Comparison of ENCODE assay signal across 21 mouse cellular contexts in genomic region chr8:123136287-123136686, GRCm38 (mm10). TPM values are rescaled to one million over a fixed set of nuclear protein-coding genes. Genes with fewer than 3 reads are reported as not detected.
A peak's percentile ranks its signal among the peaks of the same experiment; 100 is the strongest.
DNase-seq lines count a peak whose midpoint lies in the region; ATAC-seq and TF ChIP-seq lines count a peak whose summit lies in the region.
"Had no signal": no experiment of that assay in that cellular context is flagged by ENCODE, and none has a peak within 500 bp of the region (broad histone marks: within the 10 kb centered on the region; RNA-seq: fewer than 3 reads in every experiment).

No protein-coding gene starts in this region.

- TF ChIP-seq EP300 in stomach, postnatal 0 days (optimal IDR thresholded peaks at IDR 0.05), result no peak

- no peak for ATAC-seq in stomach, postnatal 0 days (ENCODE audit: low FRiP score, low TSS enrichment)
- ATAC-seq: inflammation-experienced regulatory T-cells, adult 6 months had no signal

- no peak overlapping the region for H3K9ac ChIP-seq in stomach, postnatal 0 days (ENCODE audit: low read length)
- H3K9ac ChIP-seq: hindbrain, embryonic 12.5 days; liver, embryonic 13.5 days; lung, embryonic 15.5 days had no signal

- no peaks in the 10 kb centered on the region for H3K36me3 ChIP-seq in stomach, postnatal 0 days (ENCODE audit: control insufficient read depth, insufficient read depth, low read length)
- H3K36me3 ChIP-seq: hindbrain, embryonic 12.5 days; liver, embryonic 13.5 days; lung, embryonic 15.5 days had no signal

- intact Hi-C loops in gastrocnemius, adult 2 months (cut with DNase I), result no loop called here
- intact Hi-C loops in heart, postnatal 10 days (cut with DNase I), result no loop called here

- peaks cover 4% of the 10 kb centered on the region; the same call in 1 of the 2 replicates for H3K4me1 ChIP-seq in stomach, postnatal 0 days (replicated peaks; ENCODE audit: control insufficient read depth, insufficient read depth)

- 78% methylated on average over 9 of the region's 9 CpGs for WGBS in stomach, postnatal 0 days

- peak overlapping the region; percentile 21; the same call in 1 of the 2 replicates for H3K27ac ChIP-seq in gastrocnemius, adult 2 months
- 0 out of 2 replicates have a peak overlapping the region, but pooled peaks have one; percentile 31 for H3K27ac ChIP-seq in stomach, postnatal 0 days (replicated peaks)
- H3K27ac ChIP-seq: liver, embryonic 13.5 days had no signal

- no peak overlapping the region for H3K4me2 ChIP-seq in stomach, postnatal 0 days (replicated peaks; ENCODE audit: low read depth)
- H3K4me2 ChIP-seq: liver, embryonic 13.5 days; lung, embryonic 15.5 days had no signal

- no peak overlapping the region for H3K4me3 ChIP-seq in gastrocnemius, adult 2 months
- H3K4me3 ChIP-seq in stomach, postnatal 0 days (ENCODE audit: low read depth, low read length), result no peak overlapping the region
- H3K4me3 ChIP-seq: hindbrain, embryonic 12.5 days; liver, embryonic 13.5 days; lung, embryonic 15.5 days had no signal

- DNase-seq in gastrocnemius, adult 2 months, result no peak
- DNase-seq in gastrocnemius, postnatal 4 days (ENCODE audit: low spot score in 2 of 2), result no peak
- DNase-seq in ovary, postnatal 36 days (ENCODE audit: low spot score), result peak; percentile 2
- DNase-seq in ovary, postnatal 10 days (ENCODE audit: low spot score), result no peak
- DNase-seq in heart, postnatal 10 days, result peak; percentile 60 to 65
- no peak for DNase-seq in stomach, postnatal 0 days (ENCODE audit: low spot score)
- DNase-seq in left cerebral cortex, adult 9 months (ENCODE audit: low spot score in 2 of 2), result no peak
- no peak for DNase-seq in layer of hippocampus, adult 8-10 months (ENCODE audit: low spot score in 2 of 2)
- DNase-seq: adrenal gland, adult 2 months; cerebellum, postnatal 10 days; embryo, embryonic 11 days; kidney, adult 8-10 months; kidney, postnatal 25 days; liver, embryonic 13.5 days; spleen, adult 18-20 months; thymus, postnatal 36 days had no signal

- no peaks in the 10 kb centered on the region for H3K9me3 ChIP-seq in stomach, postnatal 0 days (ENCODE audit: control insufficient read depth, low read length)
- H3K9me3 ChIP-seq: hindbrain, embryonic 12.5 days; lung, embryonic 15.5 days had no signal

- no peaks in the 10 kb centered on the region for H3K27me3 ChIP-seq in stomach, postnatal 0 days (ENCODE audit: control insufficient read depth, insufficient read depth, low read length)
- H3K27me3 ChIP-seq: lung, embryonic 15.5 days had no signal

- no peak for TF ChIP-seq CTCF in gastrocnemius, adult 2 months (IDR thresholded peaks at IDR 0.05)
- no peak for TF ChIP-seq CTCF in stomach, postnatal 0 days (IDR thresholded peaks at IDR 0.05; ENCODE audit: low read depth)

RNA-seq across cellular contexts. Expression of gene Cpne7, which starts 19.1 kb away (rescaled TPM):
- under 1 TPM; 0.13 to 0.20 TPM for total RNA-seq in gastrocnemius, adult 2 months (2021)
- 1 to 10 TPM in 1 of 2 experiments, under 1 TPM in 1; 0.80 to 2.4 TPM for total RNA-seq in gastrocnemius, postnatal 4 days (2021)
- 1 to 10 TPM in 1 of 2 experiments, under 1 TPM in 1; 0.64 to 1.3 TPM for total RNA-seq in heart, postnatal 10 days (2021)
- polyA plus RNA-seq in stomach, postnatal 0 days (2015; fragmentation: Nextera tagmentation; extraction: Ambion mirVana), result 1.4 TPM in 2 replicates
- total RNA-seq in layer of hippocampus, adult 8-10 months (2022), result 100 to 1,000 TPM; 277 to 341 (median 303) TPM
- total RNA-seq: CH12.LX had no signal

RNA-seq across cellular contexts. Expression of gene Sult5a1, which starts 21.8 kb away (rescaled TPM):
- total RNA-seq in gastrocnemius, adult 2 months (2021), result 1 to 10 TPM; 2.1 to 2.5 TPM
- total RNA-seq in gastrocnemius, postnatal 4 days (2021), result 10 to 100 TPM; 10.2 to 10.8 TPM
- 1 to 10 TPM; 1.3 to 2.3 TPM for total RNA-seq in heart, postnatal 10 days (2021)
- 7.8 and 9.3 TPM in 2 replicates for polyA plus RNA-seq in stomach, postnatal 0 days (2015; fragmentation: Nextera tagmentation; extraction: Ambion mirVana)
- total RNA-seq in layer of hippocampus, adult 8-10 months (2022), result 1 to 10 TPM; 1.7 to 3.1 (median 1.9) TPM
- total RNA-seq: left cerebral cortex, postnatal 36 days had no signal

RNA-seq across cellular contexts. Expression of gene Rpl13, which starts 34.1 kb away (rescaled TPM):
- total RNA-seq in gastrocnemius, adult 2 months (2021), result 100 to 1,000 TPM; 389 to 466 TPM
- 100 to 1,000 TPM; 798 to 871 TPM for total RNA-seq in gastrocnemius, postnatal 4 days (2021)
- total RNA-seq in heart, postnatal 10 days (2021), result 100 to 1,000 TPM; 536 to 545 TPM
- 1,460 and 1,506 TPM in 2 replicates for polyA plus RNA-seq in stomach, postnatal 0 days (2015; fragmentation: Nextera tagmentation; extraction: Ambion mirVana)
- 100 to 1,000 TPM; 359 to 512 (median 443) TPM for total RNA-seq in layer of hippocampus, adult 8-10 months (2022)

RNA-seq across cellular contexts. Expression of gene Dpep1, which starts 49.8 kb away (rescaled TPM):
- 10 to 100 TPM; 13.6 to 16.7 TPM for total RNA-seq in gastrocnemius, adult 2 months (2021)
- 1 to 10 TPM; 4.7 to 9.6 TPM for total RNA-seq in gastrocnemius, postnatal 4 days (2021)
- total RNA-seq in heart, postnatal 10 days (2021), result 10 to 100 TPM in 1 of 2 experiments, 1 to 10 TPM in 1; 9.6 to 29.0 TPM
- polyA plus RNA-seq in stomach, postnatal 0 days (2015; fragmentation: Nextera tagmentation; extraction: Ambion mirVana), result 10.0 and 13.6 TPM in 2 replicates
- total RNA-seq in layer of hippocampus, adult 8-10 months (2022), result under 1 TPM in 1 of 4 experiments, not detected in 3; 0.45 TPM
- total RNA-seq: CH12.LX; left cerebral cortex, postnatal 36 days had no signal
- polyA plus RNA-seq: inflammation-experienced regulatory T-cells, adult 6 months had no signal

Comparison
In these comparisons a context has a peak if more than half of its experiments do, and no peak if none do; other contexts are left out.
1. DNase-seq: peak in ovary, postnatal 36 days (single experiment) and heart, postnatal 10 days (2 of 2); none in gastrocnemius, adult 2 months (single experiment), gastrocnemius, postnatal 4 days (0 of 2), ovary, postnatal 10 days (single experiment), stomach, postnatal 0 days (single experiment), left cerebral cortex, adult 9 months (0 of 2) and layer of hippocampus, adult 8-10 months (0 of 2).
2. RNA of gene Cpne7, which starts 19.1 kb away (total RNA-seq): 277 to 341 TPM in layer of hippocampus, adult 8-10 months; 0.80 to 2.4 TPM in gastrocnemius, postnatal 4 days, 0.64 to 1.3 TPM in heart, postnatal 10 days and 0.13 to 0.20 TPM in gastrocnemius, adult 2 months; every median in the first group is over 10 times any median in the second.